Mouse (Mus musculus) spleen, postnatal 10 days (tissue): Measurements from ENCODE around the gene Tas2r143.

Experiments
- DNase-seq, 2 experiments: peaks; one replicate each; pipeline ENCODE4 v3.0.0; 2021 to 2022; ENCODE audit warnings: low spot score in 2 of 2

Tas2r143 gene

GRCm38 (mm10) chr6:42397041-42397657, 2.9 kb upstream of the Tas2r143 start:
- DNase-seq = no peak

DNA sequence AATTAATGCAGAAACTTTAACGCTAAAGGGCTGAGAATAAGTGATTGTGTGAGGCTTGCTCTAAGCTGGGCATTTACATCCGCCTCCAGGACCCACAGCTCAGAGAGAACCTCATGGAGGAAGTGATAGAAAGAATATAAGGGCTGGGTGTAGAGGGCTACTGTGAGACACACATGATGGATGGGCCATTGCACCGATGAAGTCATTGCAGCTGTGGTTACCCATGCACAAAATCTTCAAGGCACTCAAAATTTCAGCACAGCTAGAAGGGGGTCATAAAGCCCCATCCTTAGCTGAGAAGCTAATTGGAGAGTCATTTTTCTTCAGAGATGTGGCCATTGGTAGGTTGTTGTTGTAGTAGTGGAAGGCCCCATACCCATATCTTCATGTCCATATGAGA, 1.8 kb upstream of the Tas2r143 start:
- DNase-seq = no peak

GRCm38 (mm10) chr6:42398998-42399397, 1.0 kb upstream of the Tas2r143 start:
- no peak for DNase-seq

DNA sequence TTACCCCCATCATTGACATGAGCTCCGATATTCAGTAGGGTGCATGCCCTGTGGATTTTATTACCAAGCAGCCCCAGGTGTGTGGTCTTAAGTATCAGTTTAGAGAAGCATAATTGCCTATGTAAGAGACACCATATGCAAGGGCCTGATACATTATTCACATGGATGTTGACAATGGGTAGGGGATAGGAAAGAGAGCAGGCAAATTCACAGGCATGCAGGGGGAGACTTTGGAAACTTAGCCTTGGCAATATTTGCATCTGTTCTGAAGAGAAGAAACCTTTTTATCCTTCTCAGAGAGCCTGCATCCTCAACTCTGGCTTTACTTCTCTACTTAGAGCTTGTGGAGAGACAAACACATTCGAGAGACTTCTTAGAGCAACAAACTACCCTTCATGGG, 5.1 kb downstream of the Tas2r143 start, which contains the start of gene Tas2r135:
Gene Tas2r135, plus strand, starts transcription at position 301 of the 400 bp plus-strand sequence.
- no peak for DNase-seq

GRCm38 (mm10) chr6:42419443-42419842, 19.4 kb downstream of the Tas2r143 start:
- no peak for DNase-seq

DNA sequence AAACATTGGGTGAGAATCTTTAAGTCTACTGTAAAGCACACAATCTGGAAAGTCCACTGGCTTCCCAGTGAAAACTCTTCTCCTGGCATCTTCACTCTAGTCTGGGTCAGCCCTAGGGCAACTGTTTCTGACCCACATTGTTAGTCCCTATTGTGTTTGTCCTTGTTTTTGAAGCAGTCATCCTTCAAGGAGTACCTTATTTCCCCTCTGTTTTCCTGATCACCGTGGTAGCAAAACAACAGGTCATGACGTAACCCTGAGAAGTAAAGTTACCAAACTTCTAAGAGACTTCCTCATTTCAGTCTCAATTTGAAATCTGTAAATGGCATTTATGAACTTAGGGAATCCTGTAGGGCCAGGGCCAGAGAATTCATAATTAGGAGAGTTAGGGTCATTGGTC, 21.4 kb downstream of the Tas2r143 start:
- no peak for DNase-seq

DNA sequence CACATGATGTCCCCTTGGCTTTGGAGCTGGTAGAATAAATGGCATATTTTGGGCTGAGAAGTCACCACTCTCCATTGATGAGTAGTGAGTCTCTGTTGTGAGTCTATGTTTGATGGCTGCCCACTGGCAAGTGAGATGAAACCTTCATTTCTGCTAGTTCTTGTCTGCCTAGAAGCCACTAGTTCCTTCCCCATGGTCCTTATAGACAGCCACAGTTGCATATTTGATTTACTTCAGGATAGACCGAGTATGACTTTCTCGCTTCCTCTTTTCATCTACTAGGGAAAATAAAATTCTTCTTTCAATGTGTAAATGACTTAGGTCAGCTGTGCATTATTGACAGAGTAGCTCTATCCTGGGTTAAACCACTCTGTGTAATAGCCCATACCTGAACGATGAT, 24.4 kb downstream of the Tas2r143 start:
- DNase-seq = no peak

- DNase-seq = no peak
Measured at GRCm38 (mm10) chr6:42426337-42426736, 26.3 kb downstream of the Tas2r143 start.

DNA sequence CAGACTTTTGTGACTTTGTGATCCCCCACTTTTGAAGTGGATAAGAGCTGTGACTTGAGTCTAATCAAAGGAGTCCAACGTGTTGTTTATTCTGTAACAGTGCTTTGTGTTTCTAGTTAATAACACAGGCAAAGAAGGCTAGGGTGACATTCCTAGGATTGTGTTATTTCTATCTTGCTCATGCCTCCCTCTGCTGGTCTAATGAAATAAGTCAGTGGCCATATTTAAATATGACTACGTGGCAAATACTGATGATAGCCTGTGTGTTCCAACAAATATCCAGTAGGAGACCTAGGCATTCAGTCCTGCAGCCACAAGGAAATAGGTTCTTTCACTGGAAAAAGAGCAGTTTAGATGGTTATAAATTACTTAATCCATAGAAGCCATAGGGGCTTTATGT, 33.5 kb downstream of the Tas2r143 start:
- DNase-seq = no peak

DNA sequence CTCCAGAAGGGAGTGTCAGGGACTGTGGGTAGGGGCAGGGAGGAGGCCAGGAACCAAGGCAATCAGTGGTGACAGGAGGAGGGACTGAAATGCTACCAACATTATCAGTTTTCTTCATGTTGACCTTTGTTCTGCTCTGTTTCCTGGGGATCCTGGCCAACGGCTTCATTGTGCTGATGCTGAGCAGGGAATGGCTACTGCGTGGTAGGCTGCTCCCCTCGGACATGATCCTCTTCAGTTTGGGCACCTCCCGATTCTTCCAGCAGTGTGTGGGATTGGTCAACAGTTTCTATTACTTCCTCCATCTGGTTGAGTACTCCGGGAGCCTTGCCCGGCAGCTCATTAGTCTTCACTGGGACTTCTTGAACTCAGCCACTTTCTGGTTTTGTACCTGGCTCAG, 34.4 kb downstream of the Tas2r143 start, which contains the start of gene Tas2r126:
Gene Tas2r126, plus strand, starts transcription at position 90 of the 400 bp plus-strand sequence.
- DNase-seq = no peak

DNA sequence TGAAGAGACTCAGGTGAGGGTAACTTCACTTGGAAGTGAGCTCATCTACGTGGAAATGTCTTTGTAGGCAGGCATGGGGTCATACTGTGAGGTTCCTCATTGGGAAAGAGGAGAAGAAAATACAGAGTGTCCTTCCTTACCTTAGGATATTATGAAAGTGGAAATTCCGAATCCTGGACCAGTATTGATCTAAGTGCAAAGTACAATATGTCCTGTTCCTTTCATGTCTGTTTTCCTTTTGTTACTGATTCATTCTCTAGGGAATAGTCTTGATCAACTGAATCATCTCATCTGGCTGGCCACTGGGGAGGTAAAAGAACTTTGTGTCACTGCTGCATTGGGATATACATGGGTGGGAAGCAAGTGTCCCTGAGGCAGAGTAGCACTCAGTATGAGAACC, 35.5 kb downstream of the Tas2r143 start:
- DNase-seq = no peak

DNA sequence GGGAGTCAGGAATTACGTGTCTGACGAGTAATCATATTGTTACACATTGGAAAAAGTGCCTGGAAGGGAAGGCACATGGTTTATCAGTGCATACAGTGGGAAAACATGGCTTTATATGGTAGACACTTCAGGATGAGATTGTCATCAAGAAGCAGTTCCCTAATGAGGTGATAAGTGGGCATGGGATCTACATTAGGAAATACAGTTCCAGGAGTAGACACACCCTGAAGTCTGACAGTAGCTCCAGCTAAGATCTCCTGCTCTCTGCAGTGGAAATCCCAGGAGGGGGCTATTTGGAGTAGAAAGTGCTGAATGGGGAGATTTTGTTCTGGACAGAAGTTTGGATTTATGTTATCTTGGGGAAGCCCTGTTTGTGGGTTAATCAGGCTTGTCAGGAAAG, 41.4 kb downstream of the Tas2r143 start:
- DNase-seq = no peak

DNA sequence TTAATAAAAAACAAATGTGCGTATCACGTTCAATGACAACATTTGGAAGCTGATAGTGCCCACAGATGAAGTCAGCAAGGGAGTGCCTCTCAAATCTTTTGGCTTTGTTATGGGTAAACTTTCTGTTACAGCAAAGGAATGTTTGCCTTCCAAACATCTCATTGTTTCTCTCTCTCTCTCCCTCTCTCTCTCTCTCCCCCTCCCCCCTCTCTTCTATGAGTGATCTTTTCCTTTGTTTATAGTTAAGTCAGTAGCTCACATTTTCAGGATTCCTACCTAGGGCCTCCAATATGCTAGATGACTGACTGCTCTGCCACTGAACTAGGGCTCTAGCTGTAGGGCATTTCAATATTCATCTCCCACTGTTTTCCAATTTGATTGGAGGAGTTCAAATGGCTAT, 44.5 kb downstream of the Tas2r143 start:
- no peak for DNase-seq

DNA sequence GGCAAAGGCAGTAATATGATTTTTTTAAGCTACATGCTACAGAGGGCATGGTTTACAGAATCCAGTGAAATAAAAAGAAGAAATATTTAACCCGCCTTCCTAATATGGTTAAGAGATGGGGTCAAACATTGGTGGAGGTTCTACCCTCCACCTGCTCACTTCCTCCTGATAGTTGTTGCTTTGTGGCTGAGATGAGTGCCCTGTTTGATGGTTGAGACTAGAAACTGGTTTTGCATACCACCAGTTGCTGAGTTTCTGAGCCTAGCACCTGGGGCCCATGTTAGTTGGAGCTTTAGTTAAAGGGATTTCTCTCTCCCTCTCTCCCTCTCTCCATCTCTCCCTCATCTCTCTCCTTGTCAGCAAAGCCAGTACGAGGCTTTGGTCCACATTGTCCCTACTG, 47.3 kb downstream of the Tas2r143 start:
- no peak for DNase-seq
